Mouse (Mus musculus) adrenal gland, adult (tissue): ENCODE measurements around the gene Tulp2.

ENCODE experiments used
- DNase-seq, 2 experiments: peaks; one replicate each; pipeline ENCODE4 v3.0.0; 2022 to 2023; ENCODE audit warnings: low spot score in 1 of 2; ENCODE audit not compliant: inconsistent age in 2 of 2

The Tulp2 gene

GRCm38 (mm10) chr7:45486761-45487415, 5.2 kb downstream of the Tulp2 start, which contains the start of gene Gm45808:
Gene Gm45808, minus strand, starts transcription at chr7:45486811.
- DNase-seq: no peak

- DNase-seq: peak; percentile 47 to 74
Observed at GRCm38 (mm10) chr7:45487861-45488292, 6.2 kb downstream of the Tulp2 start.

DNA sequence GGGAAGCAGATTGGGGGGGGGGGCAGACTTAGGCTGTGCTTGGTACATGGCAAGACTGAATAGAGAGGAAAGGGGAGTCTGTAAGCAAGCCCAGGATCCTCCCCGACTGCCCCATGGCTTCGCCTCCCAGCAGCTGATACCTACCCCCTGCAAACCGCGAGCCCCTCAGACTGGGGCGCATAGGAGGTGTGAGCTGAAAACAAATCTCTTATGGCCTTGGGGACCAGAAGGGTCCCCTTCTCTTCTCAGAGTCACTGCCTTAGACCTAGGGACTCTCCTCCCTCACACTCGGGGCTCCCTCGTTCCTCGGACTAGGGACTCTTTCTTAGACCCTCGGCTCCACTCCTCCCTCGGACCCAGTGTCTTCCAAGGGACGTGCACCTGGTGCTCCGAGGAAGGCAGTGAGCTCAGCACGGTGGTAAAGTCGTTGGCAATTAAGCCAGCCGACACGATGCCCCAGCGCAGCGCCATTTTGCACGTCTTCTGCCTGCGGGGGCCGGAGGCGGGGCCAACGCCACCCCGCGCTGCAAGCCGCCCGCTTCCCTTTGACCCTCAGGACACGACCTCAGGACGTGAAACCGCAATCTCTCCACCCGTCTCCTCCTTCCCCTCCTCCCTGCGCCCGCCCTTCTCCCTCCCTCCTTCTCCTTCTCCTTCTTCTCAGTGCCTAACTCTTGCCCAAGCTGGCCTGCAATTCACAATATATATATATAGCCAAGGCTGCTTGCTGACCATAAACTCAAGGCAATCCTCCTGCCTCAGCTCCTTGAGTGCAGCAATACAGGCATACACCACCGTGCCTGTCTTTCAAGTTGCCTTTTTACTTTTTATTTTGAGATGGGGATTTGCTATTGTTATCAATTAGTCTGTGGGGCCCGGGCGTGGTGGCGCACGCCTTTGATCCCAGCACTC, 6.9 kb downstream of the Tulp2 start, which contains the start of gene Dhdh:
TSS of gene Dhdh (minus strand) at position 513 of the 912 bp plus-strand sequence.
- peak; percentile 87 to 93 for DNase-seq

GRCm38 (mm10) chr7:45489578-45489977, 7.9 kb downstream of the Tulp2 start:
- no peak for DNase-seq

- DNase-seq: peak; percentile 47 to 67
Observed at GRCm38 (mm10) chr7:45490822-45491221, 9.1 kb downstream of the Tulp2 start.

- DNase-seq: peak; percentile 65 to 83
Observed at GRCm38 (mm10) chr7:45491264-45491663, 9.6 kb downstream of the Tulp2 start.

DNA sequence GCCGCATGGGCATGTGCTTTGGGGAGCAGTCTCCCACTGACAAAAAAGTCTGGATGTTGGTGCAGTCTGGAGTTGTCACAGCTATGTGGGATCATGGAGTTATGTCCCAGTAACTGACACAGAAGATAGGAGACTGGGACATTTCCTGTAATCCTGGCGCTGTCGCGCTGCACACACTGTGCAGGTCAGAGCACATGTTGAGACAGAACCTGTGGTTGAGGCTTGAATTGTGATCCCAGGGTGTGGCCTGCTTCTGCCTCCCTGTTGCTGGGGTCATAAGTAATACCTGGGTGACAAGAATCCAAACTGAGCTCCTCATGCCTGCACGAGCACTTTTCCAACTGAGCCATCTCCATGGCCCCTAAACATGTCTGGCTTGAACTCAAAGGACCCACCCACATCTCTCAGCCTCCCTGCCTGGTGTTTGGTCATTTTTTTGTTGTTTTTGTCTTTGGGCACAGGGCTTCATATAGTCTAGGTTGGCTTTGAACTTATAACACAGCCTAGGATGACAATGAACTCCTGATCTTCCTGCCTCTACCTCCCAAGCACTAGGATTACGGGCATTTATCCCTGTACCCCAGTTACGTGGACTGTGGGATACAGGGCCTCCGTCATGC, 10.7 kb downstream of the Tulp2 start:
- no peak for DNase-seq

GRCm38 (mm10) chr7:45492951-45493350, 11.3 kb downstream of the Tulp2 start:
- no peak for DNase-seq

DNA sequence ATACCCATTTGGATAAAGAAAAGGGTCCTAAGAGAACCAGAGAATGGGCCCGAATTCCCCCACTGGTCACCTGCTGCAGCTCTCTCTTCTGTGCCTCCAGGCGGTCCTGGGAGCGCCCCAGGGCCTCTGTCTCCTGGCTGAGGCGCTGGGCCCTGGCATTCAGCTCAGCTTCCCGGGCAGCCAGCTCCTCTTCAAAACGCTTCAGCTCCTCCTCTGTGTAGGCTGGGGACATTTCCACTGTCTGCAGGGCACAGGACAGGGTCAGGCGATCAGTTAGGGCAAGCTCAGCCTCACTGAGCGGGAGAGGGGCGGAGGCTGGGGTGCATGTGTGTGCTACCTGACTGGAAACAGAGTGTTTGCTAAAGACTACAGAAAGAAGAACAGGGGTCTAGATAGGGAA, 12.9 kb downstream of the Tulp2 start:
- no peak for DNase-seq

GRCm38 (mm10) chr7:45498427-45498826, 16.8 kb downstream of the Tulp2 start:
- no peak for DNase-seq

GRCm38 (mm10) chr7:45507583-45507982, 25.9 kb downstream of the Tulp2 start:
- DNase-seq: no peak

DNA sequence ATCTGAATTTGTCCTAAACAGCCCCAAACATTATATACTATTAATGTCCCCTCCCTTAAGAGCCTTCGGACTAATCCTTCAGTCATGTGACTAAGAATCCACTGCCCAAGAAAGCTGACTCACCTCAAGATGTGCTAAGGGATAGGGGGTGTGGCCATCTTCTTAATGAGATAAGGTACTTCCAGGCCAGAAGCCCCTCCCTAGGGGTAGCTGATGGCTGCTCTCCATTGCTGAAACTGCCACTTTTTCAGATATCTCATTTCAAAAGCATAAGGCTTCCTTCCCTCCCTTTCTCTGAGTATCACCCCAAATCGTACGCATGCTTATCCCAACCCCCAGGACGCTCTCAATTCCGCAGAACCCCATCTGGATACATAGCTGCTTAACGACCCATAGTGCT, 26.9 kb downstream of the Tulp2 start:
- DNase-seq: peak in 1 of 2 experiments; percentile 26

GRCm38 (mm10) chr7:45509181-45509882, 27.7 kb downstream of the Tulp2 start:
- DNase-seq: no peak

DNA sequence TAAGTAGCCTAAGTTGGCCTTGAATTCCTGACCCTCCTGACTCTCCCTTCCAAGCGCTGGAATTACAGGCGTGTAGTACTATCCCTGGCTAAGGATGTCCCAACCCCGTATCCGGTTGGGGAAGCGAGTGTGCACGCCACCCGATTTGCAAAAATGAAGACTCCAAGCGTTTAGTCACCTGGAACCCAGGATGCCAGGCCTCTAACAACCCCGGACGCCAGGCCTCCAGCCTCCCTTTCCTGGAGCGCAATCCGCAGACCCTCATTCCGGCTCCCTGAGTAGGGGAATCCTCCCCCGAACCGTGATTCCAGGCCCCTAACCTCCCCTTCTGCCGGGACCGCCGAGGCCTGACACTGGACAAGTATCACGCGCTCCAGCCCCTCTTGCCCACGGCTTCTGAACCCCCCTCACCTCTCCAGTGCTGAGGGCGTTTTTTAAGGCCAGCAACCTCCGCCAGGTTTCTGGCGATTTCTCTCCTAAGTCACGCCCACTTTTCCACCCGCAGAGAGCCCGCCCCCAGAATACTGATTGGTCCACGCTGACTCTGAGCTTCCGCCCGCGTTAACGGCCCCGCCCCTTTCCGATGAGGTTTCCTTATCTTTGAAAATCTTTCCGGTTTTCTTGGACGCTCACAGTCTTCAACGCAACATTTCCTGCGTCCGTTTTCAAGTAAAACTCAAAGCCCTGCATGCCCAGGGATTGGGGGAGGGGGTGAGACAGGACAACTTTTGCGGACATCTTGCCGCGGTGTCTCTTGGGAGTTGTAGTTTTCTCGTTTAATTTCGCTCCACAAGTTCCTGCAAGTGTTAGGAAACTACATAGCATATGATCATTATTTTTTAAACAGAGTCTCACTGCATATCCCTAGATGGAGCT, 28.5 kb downstream of the Tulp2 start, which contains the start of gene Nucb1:
TSS of gene Nucb1 (minus strand) at position 495 of the 876 bp plus-strand sequence.
- peak; percentile 94 to 99 for DNase-seq

DNA sequence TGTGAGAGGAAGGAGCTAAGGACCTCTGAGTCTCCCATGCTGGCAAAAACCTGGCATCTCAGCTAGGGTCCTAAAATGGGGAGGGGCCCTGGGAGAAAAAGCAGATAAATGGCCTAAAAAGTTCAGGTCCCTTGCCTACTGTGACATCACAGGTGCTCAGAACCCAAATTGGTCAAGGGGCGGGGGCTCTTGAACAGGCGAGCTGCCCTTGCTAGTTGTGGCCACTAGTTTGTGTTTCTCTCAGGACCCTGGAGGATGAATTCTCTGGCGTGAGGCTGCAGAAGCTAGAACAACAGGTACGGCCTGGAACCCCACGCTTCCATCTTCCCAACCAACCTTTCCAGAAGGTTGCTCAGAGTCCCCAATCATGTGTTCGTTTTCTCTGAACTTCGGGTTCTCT, 32.7 kb downstream of the Tulp2 start:
- no peak for DNase-seq

DNA sequence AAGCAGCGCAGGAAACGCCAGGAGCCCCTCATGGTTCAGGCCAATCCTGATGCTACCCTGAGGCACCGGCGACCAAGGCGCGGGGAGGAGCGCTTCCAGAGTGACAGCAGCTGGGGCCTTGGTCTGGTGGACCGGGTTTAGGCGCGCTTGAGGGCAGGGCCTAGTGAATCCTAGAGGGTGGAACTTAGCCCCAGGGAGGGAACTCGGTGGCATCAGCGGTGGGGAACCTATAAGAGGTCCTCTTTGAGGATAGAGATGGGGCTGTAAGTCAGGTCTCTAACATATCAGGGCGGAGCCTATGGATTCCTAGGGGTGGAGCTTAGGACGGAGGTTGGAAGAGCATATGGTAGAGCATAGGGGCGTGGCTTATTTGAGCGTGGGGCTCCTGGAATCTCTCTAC, 33.8 kb downstream of the Tulp2 start:
- no peak for DNase-seq

DNA sequence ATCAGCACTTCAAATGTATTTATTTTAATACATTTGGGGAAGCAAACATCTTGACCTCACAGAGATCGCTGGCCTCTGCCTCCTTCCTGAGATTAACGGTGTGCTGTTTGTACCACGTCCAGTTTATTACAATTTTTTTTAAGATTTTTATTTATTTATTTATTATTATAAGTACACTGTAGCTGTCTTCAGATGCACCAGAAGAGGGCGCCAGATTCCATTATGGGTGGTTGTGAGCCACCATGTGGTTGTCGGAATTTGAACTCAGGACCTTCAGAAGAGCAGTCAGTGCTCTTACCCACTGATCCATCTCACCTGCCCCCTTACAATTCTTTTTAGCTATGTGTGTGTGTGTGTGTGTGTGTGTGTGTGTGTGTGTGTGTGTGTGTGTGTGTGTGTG, 35.2 kb downstream of the Tulp2 start:
- peak in 1 of 2 experiments; percentile 59 for DNase-seq

DNA sequence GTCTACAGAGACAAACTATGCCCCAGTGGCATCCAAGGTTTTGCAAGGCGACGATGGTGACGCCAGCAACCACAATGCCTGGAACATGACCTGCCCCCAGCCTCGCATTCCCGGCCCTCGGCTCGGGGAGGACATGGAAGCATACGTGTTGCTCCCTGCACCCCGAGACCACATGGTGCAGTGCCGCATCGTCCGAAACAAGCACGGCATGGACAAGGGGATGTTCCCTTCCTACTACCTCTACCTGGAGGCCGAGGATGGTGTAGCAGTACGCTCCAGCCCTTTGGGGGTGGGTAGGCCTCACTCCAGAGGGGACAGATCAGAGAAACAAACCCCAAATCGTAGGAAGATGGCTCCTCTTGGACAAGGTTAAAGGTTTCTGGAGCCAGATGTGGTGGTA, 36.9 kb downstream of the Tulp2 start:
- DNase-seq: no peak

DNA sequence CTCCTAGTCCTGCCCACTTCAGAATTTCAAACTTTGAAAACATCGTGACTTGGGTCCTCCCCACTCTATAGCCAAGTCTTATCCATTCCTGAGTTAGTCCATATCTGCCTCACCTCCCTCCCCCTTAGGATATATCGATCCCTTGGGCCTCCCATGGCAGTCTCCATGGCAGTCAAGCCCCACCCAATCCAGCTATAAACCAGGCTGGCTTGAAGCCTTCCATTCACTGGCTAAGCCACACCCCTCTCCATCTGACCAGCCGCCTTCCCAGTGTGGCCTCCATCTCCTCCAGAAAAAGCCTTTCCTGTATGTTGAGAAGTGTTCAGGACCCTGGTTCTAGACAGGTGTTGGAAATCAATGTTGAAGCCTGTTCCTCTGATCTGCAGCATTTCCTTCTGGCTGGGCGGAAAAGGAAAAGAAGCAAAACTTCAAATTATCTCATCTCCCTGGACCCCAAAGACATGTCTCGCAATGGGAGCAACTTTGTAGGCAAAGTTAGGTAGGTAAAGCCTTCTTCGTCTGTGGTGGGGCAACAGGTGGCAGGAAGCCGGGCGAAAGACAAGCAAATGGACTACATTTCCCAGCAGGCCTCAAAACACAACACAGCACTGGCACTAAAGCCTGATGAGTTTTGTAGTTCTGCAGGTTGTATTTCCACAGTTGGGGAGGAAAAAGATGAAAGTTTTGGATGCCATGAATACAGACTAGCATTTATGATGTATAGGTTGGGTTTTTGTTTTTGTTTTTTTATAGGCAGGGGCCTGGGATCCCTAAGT, 37.9 kb downstream of the Tulp2 start:
- DNase-seq: no peak
